Mouse (Mus musculus): ENCODE measurements around the gene D630039A03Rik. TPM values are rescaled to one million over a fixed set of nuclear protein-coding genes. Genes with fewer than 3 reads are reported as not detected.

The D630039A03Rik gene
- polyA plus RNA-seq, 1 experiment from 2014 or later: 0.20 TPM

DNA sequence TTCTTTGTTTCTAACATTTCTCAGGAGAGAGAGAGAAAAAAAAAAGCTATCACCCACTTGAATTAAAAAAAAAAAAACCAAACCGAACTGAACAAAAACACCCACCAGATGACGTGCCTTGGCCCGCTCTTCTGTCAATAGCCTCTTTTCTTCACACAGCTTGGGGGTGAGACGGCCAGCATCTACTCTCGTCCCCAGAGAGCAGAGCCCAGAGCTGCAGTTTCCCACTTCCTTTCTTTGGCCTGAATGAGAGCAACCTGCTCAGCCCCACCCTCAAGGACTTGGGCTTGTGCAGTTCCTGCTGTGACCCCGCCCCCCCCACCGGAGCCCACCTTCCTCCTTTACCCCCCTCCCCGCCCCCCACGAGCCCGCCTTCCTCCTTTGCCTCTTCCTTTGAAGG is 48.6 kb downstream of the D630039A03Rik start:
- H3K27ac ChIP-seq (replicated peaks in 1 of 2; ENCODE audit: control insufficient read depth in 1 of 2, insufficient read depth in 1 of 2, low read depth in 2 of 2, low read length in 2 of 2): peak overlapping the region in 1 of 2 experiments; percentile 59; a peak in 1 of 4 replicates
- no peaks in the 10 kb centered on the region for H3K9me3 ChIP-seq (ENCODE audit: control insufficient read depth, low read length)
- no peak overlapping the region for H3K9ac ChIP-seq (ENCODE audit: low read length)
- H3K27me3 ChIP-seq (ENCODE audit: control insufficient read depth, insufficient read depth, low read length): no peaks in the 10 kb centered on the region
- 54% methylated on average over 10 of the region's 10 CpGs for WGBS
- peaks cover 15% of the 10 kb centered on the region for H3K36me3 ChIP-seq (ENCODE audit: control insufficient read depth, insufficient read depth, low read length)
- ATAC-seq (ENCODE audit: insufficient number of reproducible peaks, insufficient read depth, low FRiP score, low read depth): no peak
- no peak overlapping the region for H3K4me2 ChIP-seq (ENCODE audit: low read length)
- H3K4me3 ChIP-seq (ENCODE audit: control insufficient read depth in 1 of 2, insufficient read depth in 1 of 2, low read depth in 1 of 2, low read length in 2 of 2): no peak overlapping the region
- H3K4me1 ChIP-seq (ENCODE audit: control insufficient read depth in 2 of 2, insufficient read depth in 2 of 2, low read length in 2 of 2): peaks cover 5 to 18% of the 10 kb centered on the region in 2 experiments

DNA sequence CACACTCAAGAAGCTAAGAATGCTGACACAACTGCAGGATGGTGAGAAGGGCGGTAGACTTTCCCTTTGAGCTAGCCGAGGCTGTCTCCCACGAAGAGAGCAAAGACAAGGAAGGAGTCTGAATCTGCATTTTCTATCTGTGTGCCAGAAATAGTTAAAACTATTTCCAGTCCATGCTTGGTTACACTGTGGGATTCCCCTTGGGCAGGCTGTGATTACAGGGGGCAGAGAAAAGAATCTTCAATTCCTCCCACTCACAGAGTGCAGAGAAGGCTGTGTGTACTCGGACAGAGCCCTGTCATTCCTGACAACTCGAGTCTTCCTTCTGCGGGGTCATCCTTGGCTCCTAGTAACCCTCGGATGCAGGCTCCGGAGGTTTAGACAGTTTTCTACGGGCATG is 49.1 kb downstream of the D630039A03Rik start:
- ATAC-seq (ENCODE audit: insufficient number of reproducible peaks, insufficient read depth, low FRiP score, low read depth): no peak
- WGBS: 57% methylated on average over 9 of the region's 9 CpGs
- Histone ChIP-seq H3K9ac (ENCODE audit: low read length) (no peak overlapping the region; the same call in 1 of the 2 replicates), H3K4me1 (ENCODE audit: control insufficient read depth in 2 of 2, insufficient read depth in 2 of 2, low read length in 2 of 2) (peaks cover 5 to 21% of the 10 kb centered on the region in 2 experiments), H3K27me3 (ENCODE audit: control insufficient read depth, insufficient read depth, low read length) (no peaks in the 10 kb centered on the region), H3K4me2 (ENCODE audit: low read length) (no peak overlapping the region), H3K36me3 (ENCODE audit: control insufficient read depth, insufficient read depth, low read length) (peaks cover 15% of the 10 kb centered on the region), H3K4me3 (ENCODE audit: control insufficient read depth in 1 of 2, insufficient read depth in 1 of 2, low read depth in 1 of 2, low read length in 2 of 2) (no peak overlapping the region), H3K27ac (replicated peaks in 1 of 2; ENCODE audit: control insufficient read depth in 1 of 2, insufficient read depth in 1 of 2, low read depth in 2 of 2, low read length in 2 of 2) (peak overlapping the region; percentile 12 to 59; a peak in 1 of 4 replicates), H3K9me3 (ENCODE audit: control insufficient read depth, low read length) (no peaks in the 10 kb centered on the region)

DNA sequence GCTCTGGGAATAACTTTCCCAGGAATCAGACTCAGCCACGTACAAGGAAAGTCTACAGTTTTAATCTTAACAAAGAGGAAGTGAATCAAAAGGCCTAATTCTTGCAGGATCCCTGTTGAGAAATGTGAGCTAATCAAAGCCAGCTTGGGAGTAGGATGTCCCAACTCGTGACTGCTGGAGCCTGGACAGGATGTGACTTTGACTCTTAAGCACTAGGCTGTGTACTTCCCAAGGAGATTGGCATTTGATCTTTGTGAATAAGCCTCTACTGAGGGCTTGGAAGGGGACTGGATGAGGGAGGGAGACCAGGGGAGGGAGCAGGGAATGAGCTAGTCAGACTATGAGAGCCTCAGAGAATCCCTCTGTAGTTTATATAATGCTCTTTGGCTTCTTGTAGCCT is 50.0 kb downstream of the D630039A03Rik start:
- Histone ChIP-seq H3K4me2 (ENCODE audit: low read length) (no peak overlapping the region), H3K36me3 (ENCODE audit: control insufficient read depth, insufficient read depth, low read length) (peaks cover 19% of the 10 kb centered on the region), H3K4me1 (ENCODE audit: control insufficient read depth in 2 of 2, insufficient read depth in 2 of 2, low read length in 2 of 2) (peaks cover 8 to 25% of the 10 kb centered on the region in 2 experiments), H3K9me3 (ENCODE audit: control insufficient read depth, low read length) (no peaks in the 10 kb centered on the region), H3K27ac (replicated peaks in 1 of 2; ENCODE audit: control insufficient read depth in 1 of 2, insufficient read depth in 1 of 2, low read depth in 2 of 2, low read length in 2 of 2) (peak overlapping the region; percentile 35 to 59), H3K4me3 (ENCODE audit: control insufficient read depth in 1 of 2, insufficient read depth in 1 of 2, low read depth in 1 of 2, low read length in 2 of 2) (no peak overlapping the region), H3K27me3 (ENCODE audit: control insufficient read depth, insufficient read depth, low read length) (no peaks in the 10 kb centered on the region), H3K9ac (ENCODE audit: low read length) (no peak overlapping the region)
- 21% methylated on average over 2 of the region's 2 CpGs for WGBS
- ATAC-seq (ENCODE audit: insufficient number of reproducible peaks, insufficient read depth, low FRiP score, low read depth): peak; percentile 43; the same call in 1 of the 2 replicates

DNA sequence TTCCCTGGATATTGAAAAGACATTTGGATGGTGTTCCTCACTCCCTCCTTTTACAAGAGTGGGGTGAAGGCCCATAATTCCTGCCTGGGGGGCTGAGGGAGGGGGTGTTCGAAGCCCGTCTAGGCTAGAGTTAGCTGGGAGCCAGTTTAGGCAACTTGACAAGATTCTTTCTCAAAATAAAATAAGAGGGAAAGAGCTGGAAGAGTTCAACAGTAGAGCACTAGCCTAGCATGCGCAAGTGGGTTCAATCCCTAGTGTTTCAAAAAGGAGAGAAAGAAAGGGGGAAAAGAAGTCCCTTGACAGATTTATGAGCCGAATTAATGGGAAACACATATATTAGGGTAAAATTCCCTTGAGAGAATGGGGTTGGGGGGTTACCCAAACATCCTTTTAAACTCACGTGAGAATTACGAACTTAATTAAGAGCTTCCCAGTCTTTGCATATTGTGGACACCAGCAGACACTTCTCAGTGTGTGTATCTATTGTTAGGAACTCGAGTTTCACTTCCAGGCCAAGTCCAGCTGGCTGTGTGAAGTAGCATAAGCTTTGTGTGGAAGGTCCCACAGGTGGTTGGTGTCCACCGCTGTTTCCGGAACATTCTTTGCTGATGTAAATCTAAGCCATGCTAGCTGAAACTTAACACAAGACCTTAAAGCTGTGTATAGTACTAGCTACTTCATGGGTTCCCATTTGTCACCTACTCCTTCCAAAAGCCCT is 53.7 kb downstream of the D630039A03Rik start:
- H3K9me3 ChIP-seq (ENCODE audit: control insufficient read depth, low read length): no peaks in the 10 kb centered on the region
- peaks cover 52% of the 10 kb centered on the region for H3K36me3 ChIP-seq (ENCODE audit: control insufficient read depth, insufficient read depth, low read length)
- H3K27me3 ChIP-seq (ENCODE audit: control insufficient read depth, insufficient read depth, low read length): no peaks in the 10 kb centered on the region
- no peak for ATAC-seq (ENCODE audit: insufficient number of reproducible peaks, insufficient read depth, low FRiP score, low read depth)
- H3K4me2 ChIP-seq (ENCODE audit: low read length): no peak overlapping the region
- no peak overlapping the region for H3K27ac ChIP-seq (replicated peaks in 1 of 2; ENCODE audit: control insufficient read depth in 1 of 2, insufficient read depth in 1 of 2, low read depth in 2 of 2, low read length in 2 of 2)
- H3K9ac ChIP-seq (ENCODE audit: low read length): no peak overlapping the region
- 83% methylated on average over 9 of the region's 9 CpGs for WGBS
- H3K4me3 ChIP-seq (ENCODE audit: control insufficient read depth in 1 of 2, insufficient read depth in 1 of 2, low read depth in 1 of 2, low read length in 2 of 2): no peak overlapping the region
- H3K4me1 ChIP-seq (ENCODE audit: control insufficient read depth in 2 of 2, insufficient read depth in 2 of 2, low read length in 2 of 2): peaks cover 9 to 29% of the 10 kb centered on the region in 2 experiments

DNA sequence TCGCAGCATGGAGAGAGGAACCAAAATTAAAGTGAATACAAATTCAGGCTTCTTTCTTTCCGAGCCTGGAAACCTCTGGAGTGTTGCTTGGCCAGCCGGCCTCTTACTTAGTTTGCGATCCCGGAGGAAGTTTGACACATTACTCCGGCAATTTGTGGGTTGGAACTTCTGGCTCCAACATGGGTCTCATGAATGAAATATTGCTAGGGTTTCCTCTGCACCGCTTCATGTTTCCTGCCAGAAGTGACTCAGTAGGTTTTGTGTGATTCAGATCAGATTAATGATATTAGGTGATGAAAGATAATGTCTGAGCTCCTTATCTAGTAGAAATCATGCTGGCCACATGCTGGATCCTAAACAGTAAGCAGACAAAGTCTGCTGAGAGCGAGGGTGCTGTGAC is 54.2 kb downstream of the D630039A03Rik start:
- H3K9ac ChIP-seq (ENCODE audit: low read length): no peak overlapping the region
- H3K27me3 ChIP-seq (ENCODE audit: control insufficient read depth, insufficient read depth, low read length): no peaks in the 10 kb centered on the region
- no peak for ATAC-seq (ENCODE audit: insufficient number of reproducible peaks, insufficient read depth, low FRiP score, low read depth)
- no peak overlapping the region for H3K27ac ChIP-seq (replicated peaks in 1 of 2; ENCODE audit: control insufficient read depth in 1 of 2, insufficient read depth in 1 of 2, low read depth in 2 of 2, low read length in 2 of 2)
- 86% methylated on average over 8 of the region's 8 CpGs for WGBS
- no peak overlapping the region for H3K4me3 ChIP-seq (ENCODE audit: control insufficient read depth in 1 of 2, insufficient read depth in 1 of 2, low read depth in 1 of 2, low read length in 2 of 2)
- peaks cover 5 to 29% of the 10 kb centered on the region in 2 experiments for H3K4me1 ChIP-seq (ENCODE audit: control insufficient read depth in 2 of 2, insufficient read depth in 2 of 2, low read length in 2 of 2)
- H3K9me3 ChIP-seq (ENCODE audit: control insufficient read depth, low read length): no peaks in the 10 kb centered on the region
- H3K36me3 ChIP-seq (ENCODE audit: control insufficient read depth, insufficient read depth, low read length): peaks cover 57% of the 10 kb centered on the region
- no peak overlapping the region for H3K4me2 ChIP-seq (ENCODE audit: low read length)

DNA sequence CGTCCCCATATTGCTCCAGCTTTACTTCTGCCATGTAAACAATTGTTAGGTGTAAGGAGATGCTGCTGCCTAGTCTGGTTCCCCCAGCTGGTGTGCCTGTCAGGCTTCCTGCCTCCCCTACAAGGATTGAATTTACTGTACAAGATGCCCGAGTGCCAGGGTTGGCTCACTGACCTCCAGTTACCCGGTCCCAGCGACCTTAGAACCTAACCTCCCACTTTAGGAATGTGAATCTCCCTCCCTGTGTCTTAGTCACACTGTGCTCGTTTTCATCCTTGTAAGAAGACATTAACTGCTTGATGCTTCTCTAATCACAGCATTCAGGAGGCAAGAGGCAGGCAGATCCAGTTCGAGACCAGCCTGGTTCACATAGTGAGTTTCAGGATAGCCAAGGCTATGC is 54.9 kb downstream of the D630039A03Rik start:
- H3K9me3 ChIP-seq (ENCODE audit: control insufficient read depth, low read length): no peaks in the 10 kb centered on the region
- ATAC-seq (ENCODE audit: insufficient number of reproducible peaks, insufficient read depth, low FRiP score, low read depth): no peak
- peaks cover 3 to 22% of the 10 kb centered on the region in 2 experiments for H3K4me1 ChIP-seq (ENCODE audit: control insufficient read depth in 2 of 2, insufficient read depth in 2 of 2, low read length in 2 of 2)
- H3K4me3 ChIP-seq (ENCODE audit: control insufficient read depth in 1 of 2, insufficient read depth in 1 of 2, low read depth in 1 of 2, low read length in 2 of 2): no peak overlapping the region
- no peaks in the 10 kb centered on the region for H3K27me3 ChIP-seq (ENCODE audit: control insufficient read depth, insufficient read depth, low read length)
- WGBS: 68% methylated on average over 6 of the region's 6 CpGs
- H3K36me3 ChIP-seq (ENCODE audit: control insufficient read depth, insufficient read depth, low read length): peaks cover 57% of the 10 kb centered on the region
- H3K27ac ChIP-seq (replicated peaks in 1 of 2; ENCODE audit: control insufficient read depth in 1 of 2, insufficient read depth in 1 of 2, low read depth in 2 of 2, low read length in 2 of 2): no peak overlapping the region
- H3K4me2 ChIP-seq (ENCODE audit: low read length): no peak overlapping the region
- no peak overlapping the region for H3K9ac ChIP-seq (ENCODE audit: low read length)

DNA sequence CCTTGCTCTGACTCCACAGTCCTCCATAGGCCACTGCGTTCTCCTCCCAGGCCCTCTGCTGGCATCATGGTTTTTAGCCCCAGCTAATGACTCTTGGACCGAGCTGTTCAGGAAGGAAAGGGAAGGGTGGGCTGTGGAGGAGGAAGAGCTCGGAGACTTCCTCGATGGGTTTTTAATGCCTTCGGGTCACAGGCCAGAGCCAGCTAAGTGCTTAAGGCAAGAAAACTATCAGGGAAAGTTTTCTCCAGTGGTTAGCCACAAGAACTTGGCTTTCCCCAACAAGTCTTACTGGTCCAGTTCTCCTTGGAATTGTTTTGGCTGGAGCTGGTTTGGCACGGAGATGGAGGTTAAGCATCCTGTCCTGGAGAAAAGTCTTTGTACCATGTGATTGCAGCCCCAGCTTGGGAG is 55.9 kb downstream of the D630039A03Rik start:
- no peak for ATAC-seq (ENCODE audit: insufficient number of reproducible peaks, insufficient read depth, low FRiP score, low read depth)
- 77% methylated on average over 6 of the region's 6 CpGs for WGBS
- H3K27ac ChIP-seq (replicated peaks in 1 of 2; ENCODE audit: control insufficient read depth in 1 of 2, insufficient read depth in 1 of 2, low read depth in 2 of 2, low read length in 2 of 2): no peak overlapping the region

More for the DNA sequence above, 55.9 kb downstream of the D630039A03Rik start:
- H3K9me3 ChIP-seq (ENCODE audit: control insufficient read depth, low read length): no peaks in the 10 kb centered on the region
- H3K36me3 ChIP-seq (ENCODE audit: control insufficient read depth, insufficient read depth, low read length): peaks cover 62% of the 10 kb centered on the region
- no peak overlapping the region for H3K9ac ChIP-seq (ENCODE audit: low read length)
- H3K4me2 ChIP-seq (ENCODE audit: low read length): no peak overlapping the region
- no peaks in the 10 kb centered on the region for H3K27me3 ChIP-seq (ENCODE audit: control insufficient read depth, insufficient read depth, low read length)
- H3K4me1 ChIP-seq (ENCODE audit: control insufficient read depth in 2 of 2, insufficient read depth in 2 of 2, low read length in 2 of 2): peaks cover 3 to 15% of the 10 kb centered on the region in 2 experiments
- no peak overlapping the region for H3K4me3 ChIP-seq (ENCODE audit: control insufficient read depth in 1 of 2, insufficient read depth in 1 of 2, low read depth in 1 of 2, low read length in 2 of 2)

Data from heart, embryonic 14.5 days (tissue).